Mouse (Mus musculus) testis, adult 2 months (tissue): ENCODE results near the gene Mab21l1. TPM values are rescaled to one million over a fixed set of nuclear protein-coding genes. Genes with fewer than 3 reads are reported as not detected.

ENCODE experiments used
- H3K27ac ChIP-seq: fragments of 200-500 bp; 2 replicates; pipeline ENCODE4 v1.5.1; 2012; ENCODE audit warnings: low read depth, low read length; ENCODE audit not compliant: control insufficient read depth, insufficient read depth
- H3K27me3 ChIP-seq: fragments of 200-500 bp; 2 replicates; pipeline ENCODE4 v1.6.1; 2012; ENCODE audit warnings: mild to moderate bottlenecking, low read length, moderate library complexity; ENCODE audit not compliant: control insufficient read depth, insufficient read depth
- H3K36me3 ChIP-seq: fragments of 200-500 bp; 2 replicates; pipeline ENCODE4 v1.6.1; 2012; ENCODE audit warnings: mild to moderate bottlenecking, low read length; ENCODE audit not compliant: control insufficient read depth, insufficient read depth
- H3K4me1 ChIP-seq: fragments of 200-500 bp; 2 replicates; pipeline ENCODE4 v1.6.1; 2012; ENCODE audit warnings: low read length; ENCODE audit not compliant: control insufficient read depth, insufficient read depth
- H3K4me3 ChIP-seq: fragments of 200-500 bp; 2 replicates; pipeline ENCODE4 v1.5.1; 2012; ENCODE audit warnings: low read depth, mild to moderate bottlenecking, low read length, moderate library complexity, mixed read lengths; ENCODE audit not compliant: control insufficient read depth
- CTCF ChIP-seq: fragments of 200-500 bp; IDR thresholded peaks from 2 replicates; pipeline ENCODE4 v1.5.1; 2012; ENCODE audit warnings: low read depth, mild to moderate bottlenecking, inconsistent platforms, low read length, moderate library complexity; ENCODE audit not compliant: control insufficient read depth, insufficient read depth, insufficient replicate concordance
- POLR2A ChIP-seq: fragments of 200-500 bp; IDR thresholded peaks from 2 replicates; pipeline ENCODE4 v1.6.1; 2012; ENCODE audit warnings: low read depth, mild to moderate bottlenecking, inconsistent platforms, low read length, moderate library complexity; ENCODE audit not compliant: control insufficient read depth
- polyA plus RNA-seq: library from polyadenylated mRNA; depleted of rRNA; stranded (reverse); fragments of >200 nt; gene quantifications from 2 replicates; pipeline ENCODE4 v1.2.3, GENCODE M21; 2012

The Mab21l1 gene
- polyA plus RNA-seq, 1 experiment, result not detected

DNA sequence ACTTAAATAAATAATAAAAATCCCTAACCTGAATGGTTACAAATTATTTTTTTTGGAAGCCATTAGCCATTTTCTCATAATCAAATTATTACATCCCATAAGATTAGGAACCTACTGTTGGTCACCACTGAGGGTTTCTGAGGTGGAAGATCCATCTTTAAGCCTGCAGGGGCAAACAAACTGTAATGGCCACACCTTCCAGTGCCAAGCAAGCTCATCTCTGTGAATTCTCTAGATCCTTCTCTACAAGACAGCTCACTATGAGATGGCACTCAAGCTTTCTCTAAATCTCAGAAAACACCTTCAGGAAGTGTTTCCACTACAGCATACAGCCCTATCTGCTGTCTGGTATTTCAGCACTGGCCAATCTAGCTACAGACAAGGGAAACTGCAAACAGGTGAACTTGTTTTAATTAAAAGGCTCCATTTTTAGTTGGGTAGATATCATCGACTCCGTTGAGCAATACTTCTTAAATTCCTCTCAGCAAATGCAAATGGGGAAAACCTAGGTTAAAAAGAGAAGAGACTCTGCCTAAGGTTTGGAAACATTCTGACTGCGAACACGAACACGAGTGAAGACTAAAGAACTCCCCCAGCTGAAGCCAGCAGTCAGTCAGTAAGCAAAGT lies 768 bp upstream of the Mab21l1 start:
- Histone ChIP-seq H3K4me1 (peaks cover 10% of the 10 kb centered on the region), H3K27me3 (no peaks in the 10 kb centered on the region), H3K36me3 (no peaks in the 10 kb centered on the region), H3K27ac (no peak overlapping the region), H3K4me3 (no peak overlapping the region)
- no peak for TF ChIP-seq CTCF
- no peak for TF ChIP-seq POLR2A

DNA sequence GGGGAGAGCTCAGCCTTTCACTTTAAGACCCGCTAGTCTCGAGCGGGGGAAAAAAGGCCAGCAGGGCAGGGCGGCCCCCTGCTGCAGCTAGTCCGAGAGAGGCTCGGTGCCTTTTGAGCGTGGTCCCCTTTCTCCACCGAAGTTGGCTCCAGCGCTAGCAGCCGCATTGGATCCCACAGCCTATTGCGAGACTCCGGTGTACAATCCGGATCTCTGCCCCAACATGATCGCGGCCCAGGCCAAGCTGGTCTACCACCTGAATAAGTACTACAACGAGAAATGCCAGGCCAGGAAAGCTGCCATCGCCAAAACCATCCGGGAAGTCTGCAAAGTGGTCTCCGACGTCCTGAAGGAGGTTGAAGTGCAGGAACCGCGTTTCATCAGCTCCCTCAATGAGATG lies 461 bp downstream of the Mab21l1 start:
- no peak overlapping the region for H3K27ac ChIP-seq
- peaks cover 10% of the 10 kb centered on the region for H3K4me1 ChIP-seq
- TF ChIP-seq CTCF, result no peak
- no peak for TF ChIP-seq POLR2A
- H3K36me3 ChIP-seq, result no peaks in the 10 kb centered on the region
- no peaks in the 10 kb centered on the region for H3K27me3 ChIP-seq
- H3K4me3 ChIP-seq, result peak overlapping the region; percentile 7

DNA sequence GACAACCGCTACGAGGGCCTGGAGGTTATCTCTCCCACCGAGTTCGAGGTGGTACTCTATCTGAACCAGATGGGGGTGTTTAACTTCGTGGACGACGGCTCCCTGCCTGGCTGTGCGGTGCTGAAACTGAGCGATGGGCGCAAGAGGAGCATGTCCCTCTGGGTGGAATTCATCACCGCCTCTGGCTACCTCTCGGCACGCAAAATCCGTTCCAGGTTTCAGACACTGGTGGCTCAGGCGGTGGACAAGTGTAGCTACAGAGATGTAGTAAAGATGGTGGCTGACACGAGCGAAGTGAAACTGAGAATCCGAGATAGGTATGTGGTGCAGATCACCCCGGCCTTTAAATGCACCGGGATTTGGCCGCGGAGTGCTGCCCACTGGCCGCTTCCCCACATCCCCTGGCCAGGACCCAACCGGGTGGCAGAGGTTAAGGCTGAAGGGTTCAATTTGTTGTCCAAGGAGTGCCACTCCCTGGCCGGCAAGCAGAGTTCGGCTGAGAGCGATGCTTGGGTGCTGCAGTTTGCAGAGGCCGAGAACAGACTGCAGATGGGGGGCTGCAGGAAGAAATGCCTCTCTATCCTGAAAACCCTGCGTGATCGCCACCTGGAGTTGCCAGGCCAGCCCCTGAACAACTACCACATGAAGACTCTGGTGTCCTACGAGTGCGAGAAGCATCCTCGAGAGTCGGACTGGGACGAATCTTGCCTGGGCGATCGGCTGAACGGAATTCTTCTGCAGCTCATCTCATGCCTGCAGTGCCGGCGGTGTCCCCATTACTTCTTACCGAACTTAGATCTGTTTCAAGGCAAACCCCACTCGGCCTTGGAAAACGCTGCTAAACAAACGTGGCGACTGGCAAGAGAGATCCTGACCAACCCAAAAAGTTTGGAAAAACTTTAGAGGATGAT lies 1.1 kb downstream of the Mab21l1 start:
- Histone ChIP-seq H3K4me1 (peaks cover 10% of the 10 kb centered on the region), H3K27me3 (no peaks in the 10 kb centered on the region), H3K27ac (no peak overlapping the region), H3K4me3 (peak overlapping the region; percentile 7), H3K36me3 (no peaks in the 10 kb centered on the region)
- TF ChIP-seq CTCF (no peak), POLR2A (no peak)

DNA sequence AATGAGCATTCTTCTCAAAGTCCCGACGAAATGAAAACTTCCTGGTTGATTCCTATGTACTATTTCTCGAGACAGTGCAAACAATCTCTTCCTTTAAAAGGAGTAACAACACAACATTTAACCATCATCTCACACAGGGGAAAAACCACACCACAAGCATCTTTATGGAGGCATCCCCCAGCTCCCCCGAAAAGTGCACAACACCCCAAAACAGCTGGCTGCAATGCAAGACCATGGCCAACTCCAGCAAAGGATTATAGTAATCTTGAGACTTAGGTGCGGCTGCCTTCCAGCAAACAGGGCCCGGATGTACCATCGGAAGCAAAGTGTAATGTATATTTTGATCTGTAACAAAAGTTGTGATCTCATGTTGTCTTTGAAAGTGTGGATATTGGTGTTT lies 1.8 kb downstream of the Mab21l1 start:
- Histone ChIP-seq H3K27ac (no peak overlapping the region), H3K4me1 (peaks cover 10% of the 10 kb centered on the region), H3K4me3 (no peak overlapping the region), H3K36me3 (no peaks in the 10 kb centered on the region), H3K27me3 (no peaks in the 10 kb centered on the region)
- TF ChIP-seq POLR2A, result no peak
- TF ChIP-seq CTCF, result no peak

DNA sequence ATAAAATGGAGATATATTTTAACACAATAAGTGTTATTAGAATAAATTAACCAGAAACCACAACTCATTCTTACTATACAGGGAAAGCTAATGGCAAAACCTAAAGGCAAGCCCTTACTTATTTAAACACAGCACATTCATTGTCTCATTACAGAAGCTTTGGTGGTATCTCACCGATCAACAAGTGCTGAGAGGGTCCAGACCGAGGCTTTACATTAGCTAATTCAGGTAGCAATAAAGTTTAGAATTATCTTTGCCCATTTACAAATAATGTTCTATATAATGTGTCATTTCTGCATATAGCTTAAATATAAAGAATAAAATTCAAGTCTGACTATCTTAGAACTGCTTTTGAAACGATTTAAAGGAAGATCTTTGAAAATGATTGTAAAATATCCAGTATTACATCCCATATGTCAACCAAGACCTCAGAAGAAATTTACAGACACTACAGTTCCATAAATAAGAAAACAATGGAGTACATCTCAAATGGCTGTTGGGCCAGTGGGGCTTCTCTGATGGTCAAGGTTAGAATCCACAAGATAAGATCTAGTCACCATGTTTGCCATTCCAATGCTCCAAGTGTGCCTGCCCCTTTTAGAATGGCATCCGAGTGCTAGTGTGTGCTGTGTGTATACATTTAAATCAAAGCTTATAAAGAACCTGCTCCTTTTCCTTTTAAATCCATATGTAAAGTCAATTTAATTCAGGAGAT lies 3.1 kb downstream of the Mab21l1 start:
- H3K27me3 ChIP-seq, result no peaks in the 10 kb centered on the region
- TF ChIP-seq POLR2A (no peak), CTCF (no peak)
- H3K4me1 ChIP-seq, result peaks cover 5% of the 10 kb centered on the region
- no peak overlapping the region for H3K4me3 ChIP-seq
- no peak overlapping the region for H3K27ac ChIP-seq
- H3K36me3 ChIP-seq, result no peaks in the 10 kb centered on the region

DNA sequence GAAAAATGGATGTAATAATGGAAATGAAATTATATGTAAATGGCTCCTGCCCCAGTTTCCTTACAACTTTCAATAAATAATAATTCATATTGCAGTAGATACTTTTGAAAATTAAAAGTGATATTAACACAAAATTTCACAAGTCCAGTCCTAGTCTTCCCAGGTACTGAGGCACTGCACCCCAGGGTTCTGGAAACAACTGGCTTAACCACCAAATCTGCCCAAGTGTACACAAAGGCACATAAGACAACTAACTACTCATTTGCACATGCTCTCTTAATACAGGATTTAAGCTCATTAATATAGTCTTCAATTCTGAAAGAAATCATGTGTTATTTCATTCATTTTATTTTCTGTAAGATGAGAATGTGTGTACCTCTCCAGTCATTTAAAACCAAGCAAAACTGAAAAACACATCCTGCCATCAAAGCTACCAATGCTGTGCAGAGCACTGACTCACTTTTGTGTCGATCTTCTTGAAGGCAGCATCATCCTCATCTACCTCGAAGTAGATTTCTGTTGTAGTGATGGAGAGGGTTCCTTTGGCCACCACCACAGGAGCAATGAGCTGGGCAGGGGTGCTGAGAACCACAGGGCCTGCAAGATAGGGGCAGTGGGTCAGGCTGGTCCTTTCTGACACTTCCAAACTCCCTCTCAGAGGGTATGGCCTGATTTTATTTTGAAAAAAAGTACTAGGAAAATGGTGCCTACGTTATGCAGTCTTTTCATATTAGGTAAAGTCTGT lies 3.8 kb downstream of the Mab21l1 start:
- Histone ChIP-seq H3K4me3 (no peak overlapping the region), H3K27me3 (no peaks in the 10 kb centered on the region), H3K4me1 (no peaks in the 10 kb centered on the region; the same call in none of the 2 replicates), H3K36me3 (no peaks in the 10 kb centered on the region), H3K27ac (no peak overlapping the region)
- no peak for TF ChIP-seq POLR2A
- no peak for TF ChIP-seq CTCF

- H3K4me1 ChIP-seq, result no peaks in the 10 kb centered on the region; the same call in none of the 2 replicates
- no peaks in the 10 kb centered on the region for H3K27me3 ChIP-seq
- H3K36me3 ChIP-seq, result no peaks in the 10 kb centered on the region
- TF ChIP-seq POLR2A (no peak), CTCF (no peak)
- peak overlapping the region; percentile 81 for H3K4me3 ChIP-seq
- H3K27ac ChIP-seq, result no peak overlapping the region
Observed at GRCm38 (mm10) chr3:55786835-55787486, 4.7 kb downstream of the Mab21l1 start.
